Mouse (Mus musculus) hindbrain, embryonic 15.5 days (tissue): ENCODE data around the gene Pfkfb4. TPM values are rescaled to one million over a fixed set of nuclear protein-coding genes. Genes with fewer than 3 reads are reported as not detected.

ENCODE experiments used
- ATAC-seq: fragments of 200-750 bp; cut with Nextera tagmentation; 2 replicates; pipeline ENCODE4 v1.8.0; 2017; ENCODE audit warnings: low read depth, moderate number of reproducible peaks, moderate TSS enrichment; ENCODE audit not compliant: low FRiP score
- H3K27ac ChIP-seq: fragments of 300-500 bp; sonication (generic); replicated peaks from 2 replicates; pipeline ENCODE4 v1.5.1; 2015; ENCODE audit warnings: mild to moderate bottlenecking, inconsistent platforms
- H3K27me3 ChIP-seq: fragments of 300-500 bp; sonication (generic); 2 replicates; pipeline ENCODE4 v1.6.1; 2015; ENCODE audit warnings: control low read depth, inconsistent platforms
- H3K36me3 ChIP-seq: fragments of 300-500 bp; sonication (generic); 2 replicates; pipeline ENCODE4 v1.6.1; 2015; ENCODE audit warnings: control low read depth, inconsistent platforms
- H3K4me1 ChIP-seq: fragments of 300-500 bp; sonication (generic); replicated peaks from 2 replicates; pipeline ENCODE4 v1.6.1; 2015; ENCODE audit warnings: control low read depth, inconsistent platforms
- H3K4me2 ChIP-seq: fragments of 300-500 bp; sonication (generic); 2 replicates; pipeline ENCODE4 v1.6.1; 2015; ENCODE audit warnings: moderate library complexity, mild to moderate bottlenecking, inconsistent platforms
- H3K4me3 ChIP-seq: fragments of 300-500 bp; sonication (generic); 2 replicates; pipeline ENCODE4 v1.5.1; 2015; ENCODE audit warnings: mild to moderate bottlenecking, inconsistent platforms
- H3K9ac ChIP-seq: fragments of 300-500 bp; sonication (generic); 2 replicates; pipeline ENCODE4 v1.6.1; 2015; ENCODE audit warnings: inconsistent platforms
- H3K9me3 ChIP-seq: fragments of 300-500 bp; sonication (generic); 2 replicates; pipeline ENCODE4 v1.6.1; 2016; ENCODE audit warnings: control low read depth, inconsistent platforms
- WGBS: fragments of 180-500 bp; shearing (Covaris S2); methylation state at CpG from one replicate; pipeline ENCODE4 v1.1.7; 2015; 5-methylcytosine and 5-hydroxymethylcytosine counted together
- polyA plus RNA-seq: library from polyadenylated mRNA; unstranded; fragments of >200 nt; fragmentation: Nextera tagmentation; extraction: Ambion mirVana; gene quantifications from 2 replicates; pipeline ENCODE4 v1.2.1, GENCODE M21; 2015

Gene Pfkfb4
- polyA plus RNA-seq, 1 experiment from 2014 or later: 28.7 TPM

DNA sequence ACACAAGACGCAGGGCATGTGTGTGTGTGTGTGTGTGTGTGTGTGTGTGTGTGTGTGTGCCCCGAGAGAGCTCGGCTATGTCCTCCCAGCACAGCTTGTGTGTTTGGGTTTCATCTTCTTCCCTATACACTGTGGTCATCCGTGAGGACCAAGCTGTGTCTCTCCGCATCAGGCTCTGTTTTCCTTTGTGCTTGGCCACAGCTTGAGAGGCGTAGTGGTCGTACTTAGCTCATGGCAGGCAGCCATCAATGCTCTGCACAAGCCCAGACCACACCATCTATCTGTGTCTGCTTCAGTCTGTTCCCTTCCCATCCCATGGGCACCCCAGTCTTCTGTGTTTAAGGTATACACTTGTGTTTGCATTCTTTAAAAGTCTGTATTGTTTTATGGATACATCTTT, 49.8 kb downstream of the Pfkfb4 start:
- no peaks in the 10 kb centered on the region for H3K36me3 ChIP-seq
- peaks cover 21% of the 10 kb centered on the region; the same call in 1 of the 2 replicates for H3K4me1 ChIP-seq
- H3K4me3 ChIP-seq: no peak overlapping the region
- H3K9ac ChIP-seq: no peak overlapping the region
- no peaks in the 10 kb centered on the region for H3K9me3 ChIP-seq
- WGBS: 76% methylated on average over 7 of the region's 7 CpGs
- no peak overlapping the region for H3K4me2 ChIP-seq
- H3K27ac ChIP-seq: no peak overlapping the region
- no peaks in the 10 kb centered on the region for H3K27me3 ChIP-seq
- no peak for ATAC-seq

DNA sequence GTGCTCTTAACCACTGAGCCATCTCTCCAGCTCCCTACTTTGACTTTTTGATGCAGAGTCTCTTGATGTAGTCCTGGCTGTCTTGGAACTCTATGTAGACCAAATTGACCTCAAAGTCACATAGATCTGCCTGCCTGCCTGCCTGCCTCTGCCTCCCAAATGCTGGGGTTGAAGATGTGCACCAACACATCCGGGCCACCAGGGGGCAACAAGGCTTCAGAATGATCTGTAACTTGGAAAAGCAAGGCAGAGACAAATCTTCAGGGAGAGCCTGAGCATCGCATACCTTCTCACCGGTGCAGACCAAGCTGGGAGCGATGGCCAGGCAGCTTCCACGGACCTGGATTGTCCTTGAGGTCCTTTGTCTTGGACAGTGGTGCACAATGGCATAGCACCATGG, 54.7 kb downstream of the Pfkfb4 start:
- Histone ChIP-seq H3K4me1 (no peaks in the 10 kb centered on the region), H3K36me3 (no peaks in the 10 kb centered on the region), H3K4me3 (no peak overlapping the region), H3K27ac (no peak overlapping the region), H3K9me3 (no peaks in the 10 kb centered on the region), H3K9ac (no peak overlapping the region), H3K4me2 (no peak overlapping the region), H3K27me3 (no peaks in the 10 kb centered on the region)
- WGBS: 34% methylated on average over 5 of the region's 5 CpGs
- no peak for ATAC-seq

DNA sequence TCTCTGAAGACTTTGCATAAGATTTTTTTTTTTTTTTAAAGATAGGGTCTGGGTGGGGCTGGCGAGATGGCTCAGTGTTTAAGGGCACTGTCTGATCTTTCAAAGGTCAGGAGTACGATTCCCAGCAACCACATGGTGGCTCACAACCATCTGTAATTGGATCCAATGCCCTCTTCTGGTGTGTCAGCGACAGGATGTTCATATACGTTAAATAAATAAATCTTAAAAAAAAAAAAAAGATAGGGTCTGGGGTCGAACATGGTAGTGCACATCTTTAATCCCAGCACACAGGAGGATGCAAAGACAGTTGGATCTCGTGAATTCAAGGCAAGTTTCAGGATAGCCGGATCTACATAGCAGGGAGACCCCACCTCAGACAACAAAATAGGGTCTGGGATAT, 57.7 kb downstream of the Pfkfb4 start:
- Histone ChIP-seq H3K27me3 (no peaks in the 10 kb centered on the region), H3K4me3 (no peak overlapping the region), H3K36me3 (no peaks in the 10 kb centered on the region), H3K4me2 (no peak overlapping the region), H3K4me1 (no peaks in the 10 kb centered on the region; the same call in 1 of the 2 replicates), H3K9ac (no peak overlapping the region), H3K9me3 (no peaks in the 10 kb centered on the region), H3K27ac (no peak overlapping the region)
- WGBS: 86% methylated on average over 7 of the region's 7 CpGs
- no peak for ATAC-seq

DNA sequence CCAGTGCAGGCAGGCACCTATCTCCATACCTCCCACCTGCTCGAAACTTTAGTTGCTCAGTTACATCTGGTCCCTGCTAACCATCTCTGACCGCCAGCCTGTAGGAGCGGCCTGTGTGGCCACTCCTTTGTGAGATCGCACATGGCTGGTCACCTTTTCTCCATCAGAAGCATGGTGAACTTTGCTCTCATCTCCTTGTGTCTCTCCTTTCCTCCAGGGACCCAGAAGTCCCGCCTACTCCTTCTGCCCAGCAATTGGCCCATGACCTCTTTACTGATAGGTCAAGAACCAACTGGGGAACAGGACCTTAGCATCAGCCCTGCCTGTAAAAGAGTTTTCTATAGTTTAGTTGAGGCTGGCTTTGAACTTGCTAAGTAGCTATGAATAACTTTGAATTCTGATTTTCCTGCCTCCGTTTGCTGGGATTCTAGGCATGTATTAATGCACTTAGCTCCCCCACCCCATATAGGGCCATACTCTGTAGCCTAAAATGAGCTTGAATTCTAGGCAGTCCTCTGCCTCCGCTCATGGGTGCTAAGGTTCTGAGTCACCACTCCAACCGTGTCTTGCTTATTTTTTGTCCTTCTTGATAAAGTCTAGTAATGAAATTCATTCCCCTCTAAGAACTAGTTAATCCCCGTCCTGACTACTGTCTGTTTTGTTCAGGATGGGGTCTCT, 58.6 kb downstream of the Pfkfb4 start:
- H3K9ac ChIP-seq: no peak overlapping the region
- WGBS: 85% methylated on average over 9 of the region's 9 CpGs

DNA sequence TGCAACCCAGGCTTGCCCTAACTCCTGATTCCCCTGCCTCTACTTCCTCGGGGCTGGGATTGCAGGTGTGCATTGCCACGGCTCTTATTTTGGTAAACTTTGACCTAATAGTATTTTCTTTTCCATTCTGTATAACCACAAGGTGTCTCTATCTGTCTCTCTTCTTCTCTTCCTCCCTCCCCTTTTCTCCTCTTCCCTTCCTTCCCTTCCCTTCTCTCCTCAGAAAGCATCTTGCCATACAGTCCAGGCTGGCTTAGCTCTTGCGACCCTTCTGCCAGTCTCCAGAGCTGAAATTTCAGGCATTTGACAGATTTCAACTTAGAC, 59.1 kb downstream of the Pfkfb4 start:
- 84% methylated on average over 3 of the region's 3 CpGs for WGBS
- no peaks in the 10 kb centered on the region for H3K27me3 ChIP-seq
- no peak overlapping the region for H3K27ac ChIP-seq
- H3K4me3 ChIP-seq: no peak overlapping the region
- no peak for ATAC-seq
- H3K4me1 ChIP-seq: peaks cover 10% of the 10 kb centered on the region
- no peak overlapping the region for H3K4me2 ChIP-seq
- no peaks in the 10 kb centered on the region for H3K9me3 ChIP-seq
- H3K9ac ChIP-seq: no peak overlapping the region
- no peaks in the 10 kb centered on the region for H3K36me3 ChIP-seq

More for the DNA sequence above, 58.6 kb downstream of the Pfkfb4 start:
- Histone ChIP-seq H3K4me1 (peaks cover 5% of the 10 kb centered on the region), H3K36me3 (no peaks in the 10 kb centered on the region), H3K9me3 (no peaks in the 10 kb centered on the region), H3K27me3 (no peaks in the 10 kb centered on the region), H3K27ac (no peak overlapping the region), H3K4me2 (no peak overlapping the region), H3K4me3 (no peak overlapping the region)
- no peak for ATAC-seq

DNA sequence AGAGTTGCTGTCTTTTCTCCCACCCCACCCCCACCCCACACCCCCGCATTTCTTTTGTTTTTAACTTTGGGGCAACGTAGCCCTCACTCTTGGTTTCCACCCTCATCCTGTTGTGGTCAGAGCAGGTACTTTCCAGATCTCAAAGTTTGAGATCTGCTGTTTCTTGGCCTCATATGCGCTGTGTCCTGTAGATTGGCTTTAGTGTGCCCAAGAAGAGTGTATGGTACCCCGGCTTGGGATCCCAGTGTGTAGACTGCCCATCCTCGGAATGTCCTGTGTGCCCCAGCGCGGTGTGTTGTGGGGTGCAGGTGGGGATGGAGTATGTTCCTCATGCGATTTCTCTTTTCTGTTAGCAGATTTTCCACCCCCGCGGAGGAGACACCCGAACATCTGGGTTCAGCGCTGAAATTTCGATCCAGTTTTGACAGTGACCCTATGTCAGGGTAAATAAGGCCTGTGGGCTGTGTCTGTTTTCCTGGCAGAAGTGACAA, 59.5 kb downstream of the Pfkfb4 start:
- H3K4me2 ChIP-seq: no peak overlapping the region
- H3K9ac ChIP-seq: no peak overlapping the region
- ATAC-seq: no peak
- no peaks in the 10 kb centered on the region for H3K9me3 ChIP-seq
- WGBS: 93% methylated on average over 13 of the region's 13 CpGs
- H3K36me3 ChIP-seq: no peaks in the 10 kb centered on the region
- H3K4me1 ChIP-seq: peaks cover 10% of the 10 kb centered on the region
- no peak overlapping the region for H3K27ac ChIP-seq
- no peaks in the 10 kb centered on the region for H3K27me3 ChIP-seq
- no peak overlapping the region for H3K4me3 ChIP-seq

DNA sequence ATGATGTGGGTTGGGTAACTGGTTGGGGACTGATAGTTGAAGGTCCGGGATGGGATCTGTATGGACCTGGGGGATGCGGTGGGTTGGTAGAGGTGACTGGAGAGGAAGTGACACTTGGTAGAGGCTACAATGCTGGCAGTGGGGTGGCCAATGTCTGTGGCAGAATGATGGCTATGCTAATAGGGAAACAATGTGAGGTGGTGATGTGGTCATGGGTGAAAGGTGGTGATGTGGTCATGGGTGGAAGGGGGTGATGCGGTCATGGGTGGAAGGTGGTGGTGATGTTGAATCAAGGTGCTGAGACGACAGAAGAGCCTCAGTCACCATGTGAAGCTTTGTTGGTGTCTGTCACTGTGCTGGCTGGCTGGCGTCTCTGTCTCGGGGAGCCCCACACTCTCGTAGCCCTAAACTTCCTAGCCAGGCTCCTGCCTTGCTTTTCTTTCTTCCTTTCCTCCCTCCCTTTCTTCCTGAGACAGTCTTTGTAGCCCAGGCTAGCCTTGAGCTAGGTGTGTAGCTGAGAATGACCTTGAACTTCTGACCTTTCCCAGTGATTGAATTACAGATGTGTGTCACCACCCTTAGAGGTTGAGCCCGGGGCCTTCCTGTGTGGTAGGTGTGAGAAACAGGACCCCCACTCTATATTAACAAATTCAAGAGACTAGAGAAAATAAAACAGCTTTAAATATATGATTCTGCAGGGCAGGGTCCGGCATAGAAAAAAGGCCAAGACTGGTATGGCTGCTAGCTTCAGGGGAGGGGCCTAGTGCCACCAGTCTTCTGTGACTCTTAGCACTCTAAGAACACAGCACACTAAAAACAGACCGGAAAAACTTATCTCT, 60.3 kb downstream of the Pfkfb4 start:
- Histone ChIP-seq H3K27ac (no peak overlapping the region), H3K4me1 (peaks cover 13% of the 10 kb centered on the region), H3K9me3 (no peaks in the 10 kb centered on the region), H3K4me2 (no peak overlapping the region), H3K4me3 (no peak overlapping the region), H3K27me3 (no peaks in the 10 kb centered on the region), H3K9ac (no peak overlapping the region), H3K36me3 (peaks cover 6% of the 10 kb centered on the region)
- ATAC-seq: no peak
- WGBS: 95% methylated on average over 10 of the region's 10 CpGs

DNA sequence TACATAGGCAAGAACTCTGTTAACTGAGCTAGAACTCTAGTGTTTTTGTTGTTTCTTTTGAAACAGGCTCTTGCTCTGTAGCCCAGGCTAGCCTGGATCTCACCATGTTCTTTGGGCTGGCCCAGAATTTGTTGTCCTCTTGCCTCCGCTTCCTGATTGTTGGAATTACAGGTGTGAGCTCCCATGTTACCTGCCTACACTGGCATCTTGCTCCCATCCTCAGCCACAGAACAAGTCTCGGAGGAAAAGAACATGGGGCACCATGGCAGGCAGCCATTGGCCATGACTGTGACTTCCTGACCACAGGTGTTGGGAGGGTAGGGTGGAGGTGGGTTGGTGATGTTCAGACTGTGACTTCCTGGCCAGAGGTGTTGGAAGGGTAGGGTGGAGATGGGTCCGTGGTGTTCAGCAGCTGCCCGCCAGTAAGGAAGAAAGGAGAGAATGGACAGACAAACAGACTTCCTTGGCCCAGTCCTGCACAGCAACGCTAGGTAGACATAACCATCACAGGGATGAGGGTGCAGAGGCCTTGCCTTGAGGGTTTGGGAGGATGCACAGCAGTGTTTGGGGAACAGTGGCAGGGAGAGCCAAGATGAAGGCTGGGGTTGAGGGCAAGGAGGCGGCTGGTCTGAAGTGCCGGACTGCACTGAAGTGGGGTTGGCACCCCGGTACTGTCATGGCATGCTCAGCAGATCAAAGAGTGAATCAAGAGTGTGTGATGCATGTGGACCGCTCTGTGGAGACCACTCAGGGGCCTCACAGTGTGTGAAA, 61.1 kb downstream of the Pfkfb4 start:
- Histone ChIP-seq H3K27ac (no peak overlapping the region), H3K4me1 (peaks cover 13% of the 10 kb centered on the region), H3K9me3 (no peaks in the 10 kb centered on the region), H3K27me3 (no peaks in the 10 kb centered on the region), H3K4me2 (no peak overlapping the region), H3K9ac (no peak overlapping the region), H3K36me3 (peaks cover 14% of the 10 kb centered on the region), H3K4me3 (no peak overlapping the region)
- 90% methylated on average over 9 of the region's 9 CpGs for WGBS
- no peak for ATAC-seq

DNA sequence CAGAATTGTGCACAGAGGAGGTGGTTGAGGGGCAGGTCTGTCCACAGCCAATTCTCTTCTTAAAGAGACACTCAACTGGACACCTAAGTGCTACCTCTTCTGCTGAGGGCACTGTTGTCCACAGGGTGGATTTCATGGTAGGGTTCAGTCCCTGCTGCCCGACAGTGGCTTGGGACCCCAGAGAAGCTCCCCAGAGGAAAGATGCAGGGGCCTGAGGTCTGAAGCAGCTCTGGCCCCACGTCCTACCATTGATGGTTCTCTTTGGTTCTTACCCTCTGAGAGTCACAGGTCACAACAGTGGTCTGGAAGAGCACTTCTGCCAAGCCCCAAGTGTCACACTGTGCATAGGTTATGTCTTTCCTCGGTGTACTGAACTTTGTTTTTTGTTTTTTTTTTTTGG, 61.8 kb downstream of the Pfkfb4 start:
- ATAC-seq: no peak
- Histone ChIP-seq H3K27me3 (no peaks in the 10 kb centered on the region), H3K4me3 (no peak overlapping the region), H3K36me3 (peaks cover 20% of the 10 kb centered on the region), H3K4me2 (no peak overlapping the region), H3K9ac (no peak overlapping the region), H3K9me3 (no peaks in the 10 kb centered on the region), H3K27ac (no peak overlapping the region), H3K4me1 (peaks cover 13% of the 10 kb centered on the region)
- WGBS: 81% methylated on average over 3 of the region's 3 CpGs

DNA sequence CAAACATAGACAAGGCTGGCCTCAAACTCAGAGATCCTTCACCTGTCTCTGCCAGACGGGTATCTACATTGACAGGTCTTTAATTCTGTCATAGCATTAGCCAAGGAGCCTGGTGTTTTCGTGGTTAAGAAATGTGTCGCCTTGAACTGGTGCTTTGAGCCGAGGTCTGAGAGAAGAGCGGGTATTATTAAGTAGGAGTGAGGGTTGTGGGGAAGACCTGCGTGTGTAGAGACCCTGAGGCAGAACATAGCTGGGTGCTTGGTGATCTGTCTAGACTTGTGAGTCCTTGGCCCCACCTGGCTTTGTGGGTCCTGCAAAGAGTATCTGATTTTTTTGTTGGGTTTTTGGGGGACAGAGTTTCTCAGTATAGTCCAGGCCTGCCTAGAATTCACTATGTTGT, 62.3 kb downstream of the Pfkfb4 start:
- Histone ChIP-seq H3K27me3 (no peaks in the 10 kb centered on the region), H3K4me3 (no peak overlapping the region), H3K9ac (no peak overlapping the region), H3K9me3 (no peaks in the 10 kb centered on the region), H3K27ac (no peak overlapping the region), H3K4me1 (peaks cover 18% of the 10 kb centered on the region), H3K4me2 (no peak overlapping the region), H3K36me3 (peaks cover 20% of the 10 kb centered on the region)
- no peak for ATAC-seq
- 85% methylated on average over 6 of the region's 6 CpGs for WGBS

DNA sequence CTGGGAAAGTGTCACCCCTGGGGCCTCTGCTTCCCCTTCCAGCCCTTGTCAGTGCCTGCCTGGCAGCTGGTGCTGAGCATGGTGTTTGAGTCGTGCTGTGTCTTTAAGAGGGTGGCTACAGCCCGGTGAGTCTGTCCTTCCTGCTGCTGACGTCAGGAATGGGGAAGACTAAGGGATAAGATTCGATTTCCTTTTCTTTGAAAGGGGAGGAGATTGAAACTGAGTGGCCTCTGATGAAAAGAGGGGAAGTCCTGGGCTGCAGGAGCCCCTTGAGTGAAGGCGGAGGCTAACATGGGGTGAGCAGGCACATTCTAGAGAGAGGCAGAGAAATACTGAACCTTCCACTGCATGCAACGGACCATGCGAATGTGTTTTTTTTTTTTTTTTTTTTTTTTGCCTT, 63.1 kb downstream of the Pfkfb4 start:
- Histone ChIP-seq H3K4me3 (peak overlapping the region; percentile 33), H3K9ac (peak overlapping the region; percentile 49; the same call in 1 of the 2 replicates), H3K4me2 (peak overlapping the region; percentile 56), H3K27me3 (no peaks in the 10 kb centered on the region), H3K9me3 (no peaks in the 10 kb centered on the region), H3K36me3 (peaks cover 20% of the 10 kb centered on the region), H3K27ac (peak overlapping the region; percentile 47), H3K4me1 (peaks cover 26% of the 10 kb centered on the region)
- 11% methylated on average over 7 of the region's 7 CpGs for WGBS
- ATAC-seq: peak; percentile 86
